Mouse (Mus musculus) hindbrain, embryonic 13.5 days (tissue): ENCODE data around the gene Doc2a. TPM values are rescaled to one million over a fixed set of nuclear protein-coding genes. Genes with fewer than 3 reads are reported as not detected.

ENCODE experiments used
- ATAC-seq: fragments of 200-750 bp; cut with Nextera tagmentation; 2 replicates; pipeline ENCODE4 v1.8.0; 2017; ENCODE audit warnings: moderate TSS enrichment; ENCODE audit not compliant: low FRiP score
- H3K27ac ChIP-seq: fragments of 300-500 bp; sonication (generic); 2 replicates; pipeline ENCODE4 v1.5.1; 2015; ENCODE audit warnings: inconsistent platforms, mild to moderate bottlenecking, moderate library complexity
- H3K27me3 ChIP-seq: fragments of 300-500 bp; sonication (generic); 2 replicates; pipeline ENCODE4 v1.6.1; 2015; ENCODE audit warnings: mild to moderate bottlenecking, inconsistent platforms
- H3K36me3 ChIP-seq: fragments of 300-500 bp; sonication (generic); 2 replicates; pipeline ENCODE4 v1.6.1; 2015; ENCODE audit warnings: mild to moderate bottlenecking, inconsistent platforms
- H3K4me1 ChIP-seq: fragments of 300-500 bp; sonication (generic); replicated peaks from 2 replicates; pipeline ENCODE4 v1.6.1; 2015; ENCODE audit warnings: inconsistent platforms
- H3K4me2 ChIP-seq: fragments of 300-500 bp; sonication (generic); 2 replicates; pipeline ENCODE4 v1.6.1; 2015; ENCODE audit warnings: inconsistent platforms, mild to moderate bottlenecking, moderate library complexity
- H3K4me3 ChIP-seq: fragments of 300-500 bp; sonication (generic); 2 replicates; pipeline ENCODE4 v1.5.1; 2015; ENCODE audit warnings: mild to moderate bottlenecking, inconsistent platforms
- H3K9ac ChIP-seq: fragments of 300-500 bp; sonication (generic); 2 replicates; pipeline ENCODE4 v1.6.1; 2015; ENCODE audit warnings: mild to moderate bottlenecking, inconsistent platforms
- H3K9me3 ChIP-seq: fragments of 300-500 bp; sonication (generic); 2 replicates; pipeline ENCODE4 v1.6.1; 2016; ENCODE audit warnings: inconsistent platforms
- WGBS: fragments of 180-500 bp; shearing (Covaris S2); methylation state at CpG from one replicate; pipeline ENCODE4 v1.1.7; 2015; 5-methylcytosine and 5-hydroxymethylcytosine counted together
- polyA plus RNA-seq: library from polyadenylated mRNA; unstranded; fragments of >200 nt; fragmentation: Nextera tagmentation; extraction: Ambion mirVana; gene quantifications from 2 replicates; pipeline ENCODE4 v1.2.1, GENCODE M21; 2015

Doc2a gene
- polyA plus RNA-seq, 1 experiment from 2014 or later, result 9.3 TPM

GRCm38 (mm10) chr7:126856741-126857420, 9.7 kb downstream of the Doc2a start:
- H3K27ac ChIP-seq, result no peak overlapping the region
- H3K4me1 ChIP-seq, result peaks cover 10% of the 10 kb centered on the region
- no peak for ATAC-seq
- WGBS, result 81% methylated on average over 9 of the region's 9 CpGs
- H3K36me3 ChIP-seq, result peaks cover 71% of the 10 kb centered on the region
- H3K9ac ChIP-seq, result 0 out of 2 replicates have a peak overlapping the region, but pooled peaks have one; percentile 39
- H3K4me3 ChIP-seq, result no peak overlapping the region
- H3K9me3 ChIP-seq, result no peaks in the 10 kb centered on the region
- H3K4me2 ChIP-seq, result no peak overlapping the region
- H3K27me3 ChIP-seq, result 0 out of 2 replicates have a peak, but pooled peaks cover under 1% of the 10 kb centered on the region

- peak overlapping the region; percentile 86; the same call in 1 of the 2 replicates for H3K27ac ChIP-seq
- ATAC-seq, result no peak
- 78% methylated on average over 5 of the region's 5 CpGs for WGBS
Measured at GRCm38 (mm10) chr7:126860987-126861386, 13.8 kb downstream of the Doc2a start.

GRCm38 (mm10) chr7:126861429-126862130, 14.4 kb downstream of the Doc2a start, which contains the start of gene Hirip3:
Gene Hirip3, plus strand, starts transcription at chr7:126861972.
- no peaks in the 10 kb centered on the region for H3K27me3 ChIP-seq
- H3K36me3 ChIP-seq, result peaks cover 55% of the 10 kb centered on the region
- H3K4me3 ChIP-seq, result peak within 1 kb of the TSS; percentile 66
- H3K4me1 ChIP-seq, result peaks cover 31% of the 10 kb centered on the region
- WGBS, result 4% methylated on average over 42 of the region's 42 CpGs
- peak; percentile 88 for ATAC-seq
- no peaks in the 10 kb centered on the region for H3K9me3 ChIP-seq
- H3K9ac ChIP-seq, result peak within 1 kb of the TSS; percentile 78
- peak within 1 kb of the TSS; percentile 87 for H3K4me2 ChIP-seq
- peak within 1 kb of the TSS; percentile 86 for H3K27ac ChIP-seq

More at GRCm38 (mm10) chr7:126860987-126861386, 13.8 kb downstream of the Doc2a start:
- peak overlapping the region; percentile 78 for H3K9ac ChIP-seq
- H3K27me3 ChIP-seq, result no peaks in the 10 kb centered on the region
- H3K9me3 ChIP-seq, result no peaks in the 10 kb centered on the region
- H3K4me1 ChIP-seq, result peaks cover 31% of the 10 kb centered on the region
- peak overlapping the region; percentile 66 for H3K4me3 ChIP-seq
- H3K4me2 ChIP-seq, result peak overlapping the region; percentile 87
- H3K36me3 ChIP-seq, result peaks cover 55% of the 10 kb centered on the region

- Histone ChIP-seq H3K27me3 (no peaks in the 10 kb centered on the region), H3K27ac (peak within 1 kb of the TSS; percentile 86), H3K4me3 (peak within 1 kb of the TSS; percentile 66), H3K4me2 (peak within 1 kb of the TSS; percentile 87), H3K9me3 (no peaks in the 10 kb centered on the region), H3K9ac (peak within 1 kb of the TSS; percentile 78), H3K36me3 (peaks cover 55% of the 10 kb centered on the region), H3K4me1 (peaks cover 31% of the 10 kb centered on the region)
- WGBS, result under 1% methylated on average over 41 of the region's 41 CpGs
- peak; percentile 82 for ATAC-seq
Measured at GRCm38 (mm10) chr7:126862147-126862784, 15.1 kb downstream of the Doc2a start, which contains the start of gene Ino80e. Gene Ino80e, minus strand, starts transcription at chr7:126862377.

GRCm38 (mm10) chr7:126863791-126864190, 16.6 kb downstream of the Doc2a start:
- Histone ChIP-seq H3K4me3 (peak overlapping the region; percentile 66), H3K27ac (0 out of 2 replicates have a peak overlapping the region, but pooled peaks have one; percentile 23), H3K27me3 (no peaks in the 10 kb centered on the region), H3K9me3 (no peaks in the 10 kb centered on the region), H3K9ac (peak overlapping the region; percentile 78), H3K4me2 (peak overlapping the region; percentile 87), H3K36me3 (peaks cover 56% of the 10 kb centered on the region), H3K4me1 (peaks cover 31% of the 10 kb centered on the region)
- no peak for ATAC-seq
- WGBS, result 60% methylated on average over 6 of the region's 6 CpGs

- Histone ChIP-seq H3K9me3 (no peaks in the 10 kb centered on the region), H3K36me3 (peaks cover 89% of the 10 kb centered on the region), H3K27me3 (no peaks in the 10 kb centered on the region), H3K4me2 (no peak overlapping the region), H3K4me3 (no peak overlapping the region), H3K27ac (no peak overlapping the region), H3K9ac (no peak overlapping the region), H3K4me1 (peaks cover 21% of the 10 kb centered on the region)
- no peak for ATAC-seq
- 88% methylated on average over 2 of the region's 2 CpGs for WGBS
Measured at GRCm38 (mm10) chr7:126867534-126867933, 20.3 kb downstream of the Doc2a start.

- Histone ChIP-seq H3K4me3 (no peak overlapping the region), H3K9me3 (no peaks in the 10 kb centered on the region), H3K4me2 (no peak overlapping the region), H3K9ac (no peak overlapping the region), H3K27ac (no peak overlapping the region), H3K36me3 (peaks cover 94% of the 10 kb centered on the region), H3K27me3 (no peaks in the 10 kb centered on the region), H3K4me1 (peaks cover 16% of the 10 kb centered on the region)
- 89% methylated on average over 12 of the region's 12 CpGs for WGBS
- ATAC-seq, result no peak
Measured at GRCm38 (mm10) chr7:126868003-126868402, 20.8 kb downstream of the Doc2a start.

GRCm38 (mm10) chr7:126869780-126870519, 22.7 kb downstream of the Doc2a start:
- H3K27ac ChIP-seq, result no peak overlapping the region
- no peak for ATAC-seq
- no peak overlapping the region for H3K4me2 ChIP-seq
- 88% methylated on average over 23 of the region's 23 CpGs for WGBS
- H3K9me3 ChIP-seq, result no peaks in the 10 kb centered on the region
- no peaks in the 10 kb centered on the region for H3K4me1 ChIP-seq
- no peak overlapping the region for H3K4me3 ChIP-seq
- H3K36me3 ChIP-seq, result peaks cover 100% of the 10 kb centered on the region
- no peak overlapping the region for H3K9ac ChIP-seq
- no peaks in the 10 kb centered on the region for H3K27me3 ChIP-seq

GRCm38 (mm10) chr7:126870520-126870891, 23.3 kb downstream of the Doc2a start:
- Histone ChIP-seq H3K9me3 (no peaks in the 10 kb centered on the region), H3K9ac (no peak overlapping the region), H3K36me3 (peaks cover 100% of the 10 kb centered on the region), H3K4me1 (no peaks in the 10 kb centered on the region), H3K4me3 (no peak overlapping the region), H3K27me3 (no peaks in the 10 kb centered on the region), H3K4me2 (no peak overlapping the region), H3K27ac (no peak overlapping the region)
- WGBS, result 100% methylated on average over 2 of the region's 2 CpGs
- no peak for ATAC-seq

- no peak overlapping the region for H3K27ac ChIP-seq
- no peak overlapping the region for H3K9ac ChIP-seq
- no peak overlapping the region for H3K4me2 ChIP-seq
- no peak for ATAC-seq
- H3K9me3 ChIP-seq, result no peaks in the 10 kb centered on the region
- 97% methylated on average over 1 of the region's 1 CpGs for WGBS
- peaks cover 24% of the 10 kb centered on the region for H3K4me1 ChIP-seq
- H3K27me3 ChIP-seq, result no peaks in the 10 kb centered on the region
- peaks cover 83% of the 10 kb centered on the region for H3K36me3 ChIP-seq
- no peak overlapping the region for H3K4me3 ChIP-seq
Measured at GRCm38 (mm10) chr7:126877239-126877638, 30.0 kb downstream of the Doc2a start.

- H3K27me3 ChIP-seq, result no peaks in the 10 kb centered on the region
- WGBS, result 87% methylated on average over 6 of the region's 6 CpGs
- no peaks in the 10 kb centered on the region for H3K9me3 ChIP-seq
- H3K4me3 ChIP-seq, result peak overlapping the region; percentile 92; the same call in 1 of the 2 replicates
- ATAC-seq, result no peak
- peak overlapping the region; percentile 100 for H3K4me2 ChIP-seq
- peak overlapping the region; percentile 96; the same call in 1 of the 2 replicates for H3K9ac ChIP-seq
- H3K27ac ChIP-seq, result peak overlapping the region; percentile 23; the same call in 1 of the 2 replicates
- H3K36me3 ChIP-seq, result peaks cover 45% of the 10 kb centered on the region
- peaks cover 40% of the 10 kb centered on the region for H3K4me1 ChIP-seq
Measured at GRCm38 (mm10) chr7:126881040-126881439, 33.8 kb downstream of the Doc2a start.
